Mouse (Mus musculus) ES-E14 (cell line): ENCODE results near the gene Slc26a1.

Experiments used
- CHD2 ChIP-seq: IDR thresholded peaks from 2 replicates; pipeline ENCODE4 v1.6.1; 2014; ENCODE audit warnings: mild to moderate bottlenecking, low read depth, low read length, inconsistent platforms
- HCFC1 ChIP-seq: IDR thresholded peaks from 2 replicates; pipeline ENCODE4 v1.6.1; 2012; ENCODE audit warnings: low read length, inconsistent platforms, borderline replicate concordance; ENCODE audit not compliant: insufficient read depth
- MAFK ChIP-seq: IDR thresholded peaks from 2 replicates; pipeline ENCODE4 v1.6.1; 2014; ENCODE audit warnings: mild to moderate bottlenecking, low read depth, low read length, inconsistent platforms; ENCODE audit not compliant: insufficient read depth
- ZC3H11A ChIP-seq: IDR thresholded peaks from 2 replicates; pipeline ENCODE4 v1.6.1; 2012; ENCODE audit warnings: low read depth, mild to moderate bottlenecking, inconsistent platforms, low read length, borderline replicate concordance
- ZNF384 ChIP-seq: IDR thresholded peaks from 2 replicates; pipeline ENCODE4 v1.6.1; 2012; ENCODE audit warnings: low read depth, low read length, inconsistent platforms

- TF ChIP-seq HCFC1 (no peak), CHD2 (no peak), ZNF384 (no peak), MAFK (no peak), ZC3H11A (no peak)
Measured at GRCm38 (mm10) chr5:108659698-108660631, 15.4 kb downstream of the Slc26a1 start, which contains the start of gene Idua.
